ENCODE assay signal across 14 mouse cellular contexts in genomic region chr9:92717176-92717575, GRCm38 (mm10).
A peak's percentile ranks its signal among the peaks of the same experiment; 100 is the strongest.
DNase-seq lines count a peak whose midpoint lies in the region; ATAC-seq lines count a peak whose summit lies in the region.
"Had no signal": no experiment of that assay in that cellular context is flagged by ENCODE, and none has a peak within 500 bp of the region (broad histone marks: within the 10 kb centered on the region; RNA-seq: fewer than 3 reads in every experiment).

No protein-coding gene starts in this region.

- no peak overlapping the region for H3K4me2 ChIP-seq in midbrain, embryonic 11.5 days
- H3K4me2 ChIP-seq in forebrain, embryonic 16.5 days (ENCODE audit: low read length): no peak overlapping the region
- H3K4me2 ChIP-seq in midbrain, embryonic 12.5 days (replicated peaks): peak overlapping the region; percentile 23
- H3K4me2 ChIP-seq: heart, embryonic 15.5 days; kidney, embryonic 15.5 days; liver, embryonic 15.5 days had no signal

- no peaks in the 10 kb centered on the region for H3K36me3 ChIP-seq in midbrain, embryonic 11.5 days (ENCODE audit: control insufficient read depth, insufficient read depth, low read length)
- no peaks in the 10 kb centered on the region for H3K36me3 ChIP-seq in midbrain, embryonic 10.5 days
- no peaks in the 10 kb centered on the region for H3K36me3 ChIP-seq in forebrain, embryonic 16.5 days (ENCODE audit: control insufficient read depth, insufficient read depth)
- no peaks in the 10 kb centered on the region for H3K36me3 ChIP-seq in midbrain, embryonic 12.5 days
- H3K36me3 ChIP-seq: heart, embryonic 15.5 days; kidney, embryonic 15.5 days; liver, embryonic 15.5 days had no signal

- no peak overlapping the region for H3K4me3 ChIP-seq in midbrain, embryonic 11.5 days (ENCODE audit: low read depth, low read length)
- H3K4me3 ChIP-seq in midbrain, embryonic 10.5 days: no peak overlapping the region
- no peak overlapping the region for H3K4me3 ChIP-seq in forebrain, embryonic 16.5 days (replicated peaks; ENCODE audit: low read length)
- H3K4me3 ChIP-seq in midbrain, embryonic 12.5 days: no peak overlapping the region
- H3K4me3 ChIP-seq: heart, embryonic 15.5 days; kidney, embryonic 15.5 days; liver, embryonic 15.5 days had no signal

- 42% methylated on average over 6 of the region's 6 CpGs for WGBS in midbrain, embryonic 11.5 days
- WGBS in midbrain, embryonic 10.5 days: 64% methylated on average over 6 of the region's 6 CpGs
- 8% methylated on average over 6 of the region's 6 CpGs for WGBS in forebrain, embryonic 16.5 days
- WGBS in midbrain, embryonic 12.5 days: 33% methylated on average over 6 of the region's 6 CpGs

- H3K9me3 ChIP-seq in midbrain, embryonic 11.5 days (ENCODE audit: control insufficient read depth, low read length): no peaks in the 10 kb centered on the region
- no peaks in the 10 kb centered on the region for H3K9me3 ChIP-seq in midbrain, embryonic 10.5 days (replicated peaks)
- no peaks in the 10 kb centered on the region for H3K9me3 ChIP-seq in forebrain, embryonic 16.5 days (ENCODE audit: control insufficient read depth, low read length)
- no peaks in the 10 kb centered on the region for H3K9me3 ChIP-seq in midbrain, embryonic 12.5 days
- H3K9me3 ChIP-seq: heart, embryonic 15.5 days; kidney, embryonic 15.5 days; liver, embryonic 15.5 days had no signal

- no peaks in the 10 kb centered on the region for H3K27me3 ChIP-seq in midbrain, embryonic 11.5 days (ENCODE audit: control insufficient read depth, insufficient read depth, low read length)
- H3K27me3 ChIP-seq in midbrain, embryonic 10.5 days (ENCODE audit: low read depth, poor library complexity, severe bottlenecking): no peaks in the 10 kb centered on the region
- H3K27me3 ChIP-seq in forebrain, embryonic 16.5 days (replicated peaks; ENCODE audit: control insufficient read depth, insufficient read depth, low read length): no peaks in the 10 kb centered on the region
- no peaks in the 10 kb centered on the region for H3K27me3 ChIP-seq in midbrain, embryonic 12.5 days
- H3K27me3 ChIP-seq: heart, embryonic 15.5 days; kidney, embryonic 15.5 days; liver, embryonic 15.5 days had no signal

- H3K27ac ChIP-seq in midbrain, embryonic 11.5 days (ENCODE audit: low read depth, low read length): peak overlapping the region; percentile 57
- H3K27ac ChIP-seq in midbrain, embryonic 10.5 days (replicated peaks): no peak overlapping the region
- H3K27ac ChIP-seq in forebrain, embryonic 16.5 days (ENCODE audit: low read length): 0 out of 2 replicates have a peak overlapping the region, but pooled peaks have one; percentile 12
- H3K27ac ChIP-seq in midbrain, embryonic 12.5 days (replicated peaks): peak overlapping the region; percentile 58
- H3K27ac ChIP-seq: heart, embryonic 15.5 days; kidney, embryonic 15.5 days; liver, embryonic 15.5 days had no signal

- H3K4me1 ChIP-seq in midbrain, embryonic 11.5 days (ENCODE audit: control insufficient read depth, insufficient read depth, low read length): peaks cover 5% of the 10 kb centered on the region; the same call in 1 of the 2 replicates
- peaks cover 7% of the 10 kb centered on the region for H3K4me1 ChIP-seq in midbrain, embryonic 10.5 days
- peaks cover 7% of the 10 kb centered on the region; the same call in 1 of the 2 replicates for H3K4me1 ChIP-seq in forebrain, embryonic 16.5 days (replicated peaks; ENCODE audit: control insufficient read depth, insufficient read depth, low read length)
- peaks cover 16% of the 10 kb centered on the region for H3K4me1 ChIP-seq in midbrain, embryonic 12.5 days
- H3K4me1 ChIP-seq: heart, embryonic 15.5 days; kidney, embryonic 15.5 days; liver, embryonic 15.5 days had no signal

- no peak overlapping the region for H3K9ac ChIP-seq in midbrain, embryonic 11.5 days (ENCODE audit: low read length)
- no peak overlapping the region for H3K9ac ChIP-seq in forebrain, embryonic 16.5 days (replicated peaks; ENCODE audit: low read depth, low read length)
- H3K9ac ChIP-seq in midbrain, embryonic 12.5 days (replicated peaks): no peak overlapping the region
- H3K9ac ChIP-seq: heart, embryonic 15.5 days; kidney, embryonic 15.5 days; liver, embryonic 15.5 days had no signal

- peak; percentile 89 for ATAC-seq in midbrain, embryonic 11.5 days (ENCODE audit: low FRiP score)
- peak; percentile 95 for ATAC-seq in forebrain, embryonic 16.5 days
- peak; percentile 93 for ATAC-seq in midbrain, embryonic 12.5 days (ENCODE audit: low FRiP score, low read depth)

- peak; percentile 85 for DNase-seq in midbrain, embryonic 11.5 days (ENCODE audit: low spot score, missing footprints)
- no peak for DNase-seq in midbrain, embryonic 10.5 days (ENCODE audit: low spot score)
- no peak for DNase-seq in cerebellum, adult 9-11 months
- DNase-seq in thymus, postnatal 4 days: no peak
- no peak for DNase-seq in ovary, postnatal 10 days (ENCODE audit: low spot score)
- DNase-seq in spleen, adult 12 weeks (ENCODE audit: low spot score): no peak
- DNase-seq: adrenal gland, postnatal 10 days; cerebellum, adult 9-10 months; thymus, postnatal 25 days had no signal
